Mouse (Mus musculus) liver, embryonic 16.5 days (tissue): ENCODE data around the gene Mtfr1l. TPM values are rescaled to one million over a fixed set of nuclear protein-coding genes. Genes with fewer than 3 reads are reported as not detected.

Experiments used
- ATAC-seq: fragments of 200-750 bp; cut with Nextera tagmentation; 2 replicates; pipeline ENCODE4 v1.8.0; 2017; ENCODE audit warnings: low read depth, mild to moderate bottlenecking, moderate number of reproducible peaks, moderate library complexity
- H3K27ac ChIP-seq: fragments of 300-500 bp; sonication (generic); 2 replicates; pipeline ENCODE4 v1.5.1; 2014; ENCODE audit warnings: mild to moderate bottlenecking, low read length
- H3K27me3 ChIP-seq: fragments of 300-500 bp; sonication (generic); 2 replicates; pipeline ENCODE4 v1.6.1; 2014; ENCODE audit warnings: low read depth, low read length, mixed read lengths; ENCODE audit not compliant: control insufficient read depth, insufficient read depth
- H3K36me3 ChIP-seq: fragments of 300-500 bp; sonication (generic); 2 replicates; pipeline ENCODE4 v1.6.1; 2014; ENCODE audit warnings: mild to moderate bottlenecking; ENCODE audit not compliant: control insufficient read depth, insufficient read depth
- H3K4me1 ChIP-seq: fragments of 300-500 bp; sonication (generic); 2 replicates; pipeline ENCODE4 v1.6.1; 2014; ENCODE audit warnings: low read depth, low read length, mixed read lengths; ENCODE audit not compliant: control insufficient read depth
- H3K4me2 ChIP-seq: fragments of 300-500 bp; sonication (generic); 2 replicates; pipeline ENCODE4 v1.6.1; 2014; ENCODE audit warnings: low read depth, low read length, mixed read lengths
- H3K4me3 ChIP-seq: fragments of 300-500 bp; sonication (generic); 2 replicates; pipeline ENCODE4 v1.5.1; 2014; ENCODE audit warnings: low read depth, mild to moderate bottlenecking, low read length
- H3K9ac ChIP-seq: fragments of 300-500 bp; sonication (generic); 2 replicates; pipeline ENCODE4 v1.6.1; 2014; ENCODE audit warnings: low read depth, low read length
- H3K9me3 ChIP-seq: fragments of 300-500 bp; sonication (generic); replicated peaks from 2 replicates; pipeline ENCODE4 v1.6.1; 2016; ENCODE audit warnings: low read length; ENCODE audit not compliant: control insufficient read depth
- WGBS: fragments of 180-500 bp; shearing (Covaris S2); extraction: QIAGEN DNeasy Blood & Tissue Kit; methylation state at CpG from one replicate; pipeline ENCODE4 v1.1.7; 2014; ENCODE audit not compliant: insufficient replicate concordance; 5-methylcytosine and 5-hydroxymethylcytosine counted together
- polyA plus RNA-seq: library from polyadenylated mRNA; unstranded; fragments of >200 nt; fragmentation: Nextera tagmentation; extraction: Ambion mirVana; gene quantifications from 2 replicates; pipeline ENCODE4 v1.2.1, GENCODE M21; 2015

Gene Mtfr1l
- polyA plus RNA-seq, 1 experiment from 2014 or later = 36.2 TPM

- H3K4me2 ChIP-seq = no peak overlapping the region
- H3K27me3 ChIP-seq = no peaks in the 10 kb centered on the region
- no peak overlapping the region for H3K9ac ChIP-seq
- 73% methylated on average over 11 of the region's 11 CpGs for WGBS
- H3K36me3 ChIP-seq = no peaks in the 10 kb centered on the region
- H3K9me3 ChIP-seq = no peaks in the 10 kb centered on the region
- ATAC-seq = no peak
- no peak overlapping the region for H3K4me3 ChIP-seq
- no peaks in the 10 kb centered on the region; the same call in 1 of the 2 replicates for H3K4me1 ChIP-seq
- H3K27ac ChIP-seq = no peak overlapping the region
These were observed 40.3 kb upstream of the Mtfr1l start for GRCm38 (mm10) chr4:134575486-134575885.

- no peak overlapping the region for H3K9ac ChIP-seq
- no peaks in the 10 kb centered on the region for H3K4me1 ChIP-seq
- no peak overlapping the region for H3K4me2 ChIP-seq
- H3K27me3 ChIP-seq = no peaks in the 10 kb centered on the region
- H3K27ac ChIP-seq = no peak overlapping the region
- H3K36me3 ChIP-seq = no peaks in the 10 kb centered on the region
- WGBS = 74% methylated on average over 24 of the region's 24 CpGs
- no peak for ATAC-seq
- no peak overlapping the region for H3K4me3 ChIP-seq
- H3K9me3 ChIP-seq = no peaks in the 10 kb centered on the region
These were observed 37.5 kb upstream of the Mtfr1l start for GRCm38 (mm10) chr4:134572449-134573300.

GRCm38 (mm10) chr4:134570704-134571451, 35.7 kb upstream of the Mtfr1l start:
- no peak overlapping the region for H3K4me2 ChIP-seq
- no peaks in the 10 kb centered on the region for H3K9me3 ChIP-seq
- no peaks in the 10 kb centered on the region for H3K4me1 ChIP-seq
- no peak for ATAC-seq
- 63% methylated on average over 14 of the region's 14 CpGs for WGBS
- H3K4me3 ChIP-seq = no peak overlapping the region
- H3K36me3 ChIP-seq = no peaks in the 10 kb centered on the region
- H3K27ac ChIP-seq = no peak overlapping the region
- H3K9ac ChIP-seq = no peak overlapping the region
- no peaks in the 10 kb centered on the region for H3K27me3 ChIP-seq

GRCm38 (mm10) chr4:134569831-134570230, 34.6 kb upstream of the Mtfr1l start:
- no peak overlapping the region for H3K4me3 ChIP-seq
- no peaks in the 10 kb centered on the region for H3K4me1 ChIP-seq
- 71% methylated on average over 8 of the region's 8 CpGs for WGBS
- no peak for ATAC-seq
- H3K4me2 ChIP-seq = no peak overlapping the region
- H3K9ac ChIP-seq = no peak overlapping the region
- H3K27ac ChIP-seq = no peak overlapping the region
- H3K27me3 ChIP-seq = no peaks in the 10 kb centered on the region
- H3K9me3 ChIP-seq = peaks cover 2% of the 10 kb centered on the region; the same call in 1 of the 2 replicates
- H3K36me3 ChIP-seq = 0 out of 2 replicates have a peak, but pooled peaks cover 4% of the 10 kb centered on the region

GRCm38 (mm10) chr4:134569205-134569604, 34.0 kb upstream of the Mtfr1l start:
- no peak for ATAC-seq
- Histone ChIP-seq H3K36me3 (0 out of 2 replicates have a peak, but pooled peaks cover 4% of the 10 kb centered on the region), H3K9ac (no peak overlapping the region), H3K27me3 (no peaks in the 10 kb centered on the region), H3K4me1 (no peaks in the 10 kb centered on the region), H3K4me2 (no peak overlapping the region), H3K9me3 (peaks cover 2% of the 10 kb centered on the region; the same call in 1 of the 2 replicates), H3K27ac (no peak overlapping the region), H3K4me3 (no peak overlapping the region)
- WGBS = 59% methylated on average over 6 of the region's 6 CpGs

GRCm38 (mm10) chr4:134567377-134568226, 32.4 kb upstream of the Mtfr1l start:
- Histone ChIP-seq H3K36me3 (0 out of 2 replicates have a peak, but pooled peaks cover 4% of the 10 kb centered on the region), H3K9ac (no peak overlapping the region), H3K9me3 (peaks cover 2% of the 10 kb centered on the region; the same call in 1 of the 2 replicates), H3K4me1 (no peaks in the 10 kb centered on the region), H3K4me3 (no peak overlapping the region), H3K27me3 (no peaks in the 10 kb centered on the region), H3K4me2 (no peak overlapping the region), H3K27ac (no peak overlapping the region)
- 68% methylated on average over 19 of the region's 19 CpGs for WGBS
- ATAC-seq = no peak

- Histone ChIP-seq H3K4me3 (no peak overlapping the region), H3K9ac (no peak overlapping the region), H3K27ac (no peak overlapping the region), H3K27me3 (no peaks in the 10 kb centered on the region), H3K9me3 (peaks cover 2% of the 10 kb centered on the region; the same call in 1 of the 2 replicates), H3K4me2 (no peak overlapping the region), H3K36me3 (0 out of 2 replicates have a peak, but pooled peaks cover 4% of the 10 kb centered on the region), H3K4me1 (no peaks in the 10 kb centered on the region)
- ATAC-seq = no peak
- 78% methylated on average over 6 of the region's 6 CpGs for WGBS
These were observed 28.9 kb upstream of the Mtfr1l start for GRCm38 (mm10) chr4:134564093-134564492.

GRCm38 (mm10) chr4:134563624-134564023, 28.4 kb upstream of the Mtfr1l start:
- 47% methylated on average over 16 of the region's 16 CpGs for WGBS
- no peak overlapping the region for H3K4me2 ChIP-seq
- ATAC-seq = peak; percentile 45

More at GRCm38 (mm10) chr4:134563624-134564023, 28.4 kb upstream of the Mtfr1l start:
- Histone ChIP-seq H3K4me3 (no peak overlapping the region), H3K27ac (no peak overlapping the region), H3K9ac (no peak overlapping the region), H3K27me3 (no peaks in the 10 kb centered on the region), H3K4me1 (no peaks in the 10 kb centered on the region), H3K36me3 (0 out of 2 replicates have a peak, but pooled peaks cover 4% of the 10 kb centered on the region), H3K9me3 (peaks cover 2% of the 10 kb centered on the region; the same call in 1 of the 2 replicates)
